Mouse (Mus musculus) G1E (cell line): Measurements from ENCODE around the gene Fam196a.

ENCODE experiments used
- CTCF ChIP-seq: IDR thresholded peaks from 2 replicates; pipeline ENCODE4 v1.5.1; 2012; ENCODE audit warnings: low read depth, low read length, inconsistent platforms, mixed read lengths
- GATA1 ChIP-seq: IDR thresholded peaks from 2 replicates; pipeline ENCODE4 v1.6.1; 2012; ENCODE audit warnings: borderline replicate concordance, low read length, inconsistent platforms, mixed read lengths
- GATA2 ChIP-seq: IDR thresholded peaks from 2 replicates; pipeline ENCODE4 v1.6.1; 2012; ENCODE audit warnings: low read depth, low read length, inconsistent platforms, borderline replicate concordance

DNA sequence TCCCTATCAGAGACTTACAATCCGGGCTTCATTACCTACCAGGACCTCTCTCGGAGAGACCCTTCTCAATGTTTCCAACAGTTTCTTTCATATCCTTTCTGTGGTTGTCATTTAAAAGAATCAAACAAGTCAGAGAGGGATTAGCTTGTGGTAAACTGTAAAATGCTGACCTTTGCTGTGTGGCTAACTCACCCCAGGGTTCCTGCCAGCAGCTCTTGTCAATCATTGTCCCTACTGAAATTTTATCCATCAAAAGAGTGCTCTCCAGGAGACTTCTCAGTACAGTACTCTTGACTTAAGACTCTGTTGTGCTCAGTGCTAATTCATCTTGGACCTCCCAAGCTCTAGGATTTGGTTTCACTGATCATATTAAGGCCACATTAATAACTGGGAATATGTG lies 36.2 kb downstream of the Fam196a start:
- TF ChIP-seq CTCF, result no peak
- no peak for TF ChIP-seq GATA2
- no peak for TF ChIP-seq GATA1
